Mouse (Mus musculus): ENCODE results near the gene Tmprss6.
A peak's percentile ranks its signal among the peaks of the same experiment; 100 is the strongest.

- TF ChIP-seq CTCF (IDR thresholded peaks at IDR 0.05; ENCODE audit: extremely low read depth, insufficient read length, insufficient replicate concordance, low read depth, low read length) (peak; percentile 5; the same call in 1 of the 2 replicates), POLR2A (IDR thresholded peaks at IDR 0.05; ENCODE audit: low read depth, low read length) (peak; percentile 62; the same call in 1 of the 2 replicates)
Measured at GRCm38 (mm10) chr15:78406293-78406934, 62.0 kb downstream of the Tmprss6 start, which contains the start of gene Mpst.

Measured in small intestine, adult 2 months (tissue).